Mouse (Mus musculus) cerebellum, adult 2 months (tissue): ENCODE data around the gene Chrm4. TPM values are rescaled to one million over a fixed set of nuclear protein-coding genes. Genes with fewer than 3 reads are reported as not detected.

Experiments
- DNase-seq, 2 experiments: peaks; one replicate each; pipeline ENCODE4 v3.0.0; 2021
- H3K27ac ChIP-seq: fragments of 200-500 bp; 2 replicates; pipeline ENCODE4 v1.5.1; 2012; ENCODE audit warnings: low read length, control low read depth, inconsistent platforms; ENCODE audit not compliant: insufficient read depth
- H3K27me3 ChIP-seq: fragments of 200-500 bp; 2 replicates; pipeline ENCODE4 v1.6.1; 2012; ENCODE audit warnings: inconsistent platforms, mild to moderate bottlenecking, low read length, moderate library complexity; ENCODE audit not compliant: control insufficient read depth, insufficient read depth
- H3K4me1 ChIP-seq: fragments of 200-500 bp; 2 replicates; pipeline ENCODE4 v1.6.1; 2011; ENCODE audit warnings: low read length; ENCODE audit not compliant: control insufficient read depth, insufficient read depth
- H3K4me3 ChIP-seq: fragments of 200-500 bp; replicated peaks from 2 replicates; pipeline ENCODE3; 2011; ENCODE audit warnings: mild to moderate bottlenecking, low read depth, low read length, control low read depth; ENCODE audit not compliant: insufficient read depth
- CTCF ChIP-seq: fragments of 200-500 bp; IDR thresholded peaks from 2 replicates; pipeline ENCODE4 v1.5.1; 2011; ENCODE audit warnings: low read depth, mild to moderate bottlenecking, control low read depth, low read length, moderate library complexity, borderline replicate concordance; ENCODE audit not compliant: insufficient read depth
- POLR2A ChIP-seq: fragments of 200-500 bp; IDR thresholded peaks from 2 replicates; pipeline ENCODE4 v1.6.1; 2011; ENCODE audit warnings: low read length, control low read depth, borderline replicate concordance; ENCODE audit not compliant: insufficient read depth
- WGBS: fragments of 180-500 bp; shearing (Covaris S2); methylation state at CpG from one replicate; pipeline ENCODE4 v1.1.7; 2018; 5-methylcytosine and 5-hydroxymethylcytosine counted together
- polyA plus RNA-seq: library from polyadenylated mRNA; depleted of rRNA; stranded (reverse); fragments of >200 nt; gene quantifications from 2 replicates; pipeline ENCODE4 v1.2.3, GENCODE M21; 2012

The Chrm4 gene
- polyA plus RNA-seq, 1 experiment, result 2.0 TPM

DNA sequence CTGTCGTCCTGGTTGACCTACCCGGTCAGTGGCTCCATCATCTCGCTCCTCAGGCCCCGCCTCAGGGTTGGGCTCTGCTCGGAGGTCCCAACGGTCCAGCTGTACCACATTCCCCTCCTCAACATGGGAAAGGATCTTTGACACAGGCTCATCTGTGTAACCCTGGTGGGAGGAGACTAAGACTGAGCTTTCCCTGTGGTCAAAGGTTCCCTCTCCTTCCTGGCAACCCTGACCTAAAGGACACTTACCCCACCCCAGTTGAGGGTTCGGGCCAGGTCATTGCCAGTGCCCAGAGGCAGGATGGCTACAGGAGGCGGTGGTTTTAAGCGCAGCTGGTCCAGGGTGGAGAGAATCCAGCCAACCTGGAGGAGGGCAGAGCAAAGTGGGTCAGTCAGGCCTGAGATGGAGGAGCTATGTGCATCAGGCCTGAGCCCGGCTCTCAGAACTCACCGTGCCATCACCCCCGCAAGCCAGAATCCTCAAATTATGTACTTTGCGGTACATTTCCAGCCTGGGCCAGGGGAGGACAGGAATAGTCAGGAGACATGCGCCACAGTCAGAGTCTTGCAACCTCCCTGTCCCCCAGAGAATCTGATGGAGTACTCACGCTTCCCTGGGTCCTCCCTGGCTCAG lies 12.4 kb downstream of the Chrm4 start:
- H3K4me1 ChIP-seq, result peaks cover 62% of the 10 kb centered on the region
- no peak for DNase-seq
- 60% methylated on average over 15 of the region's 15 CpGs for WGBS
- H3K27ac ChIP-seq, result no peak overlapping the region
- H3K27me3 ChIP-seq, result no peaks in the 10 kb centered on the region
- H3K4me3 ChIP-seq, result no peak overlapping the region
- no peak for TF ChIP-seq POLR2A
- no peak for TF ChIP-seq CTCF

DNA sequence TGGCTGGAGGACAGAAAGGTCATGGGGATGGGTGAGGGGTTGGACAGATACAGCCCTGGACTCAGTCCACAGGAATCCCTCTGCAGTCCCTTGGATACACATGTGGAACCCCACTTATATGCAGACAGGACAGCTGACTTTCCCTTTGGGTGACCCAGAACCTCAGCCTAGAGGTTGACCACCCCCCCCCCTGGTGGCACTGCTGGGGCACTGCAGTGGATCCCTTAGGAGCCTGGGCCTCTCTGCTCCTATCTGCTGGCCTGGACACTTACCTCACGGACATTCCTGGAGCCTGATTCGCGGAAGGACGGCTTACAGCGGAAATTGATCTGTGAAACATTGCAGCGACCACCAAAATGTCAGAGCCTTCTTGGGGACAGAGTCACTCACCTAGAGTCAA lies 15.3 kb downstream of the Chrm4 start:
- no peak overlapping the region for H3K4me3 ChIP-seq
- no peaks in the 10 kb centered on the region for H3K27me3 ChIP-seq
- TF ChIP-seq CTCF (peak; percentile 43; the same call in 1 of the 2 replicates), POLR2A (no peak)
- H3K27ac ChIP-seq, result no peak overlapping the region
- WGBS, result 80% methylated on average over 6 of the region's 6 CpGs
- DNase-seq, result peak in 1 of 2 experiments; percentile 23
- H3K4me1 ChIP-seq, result peaks cover 61% of the 10 kb centered on the region

DNA sequence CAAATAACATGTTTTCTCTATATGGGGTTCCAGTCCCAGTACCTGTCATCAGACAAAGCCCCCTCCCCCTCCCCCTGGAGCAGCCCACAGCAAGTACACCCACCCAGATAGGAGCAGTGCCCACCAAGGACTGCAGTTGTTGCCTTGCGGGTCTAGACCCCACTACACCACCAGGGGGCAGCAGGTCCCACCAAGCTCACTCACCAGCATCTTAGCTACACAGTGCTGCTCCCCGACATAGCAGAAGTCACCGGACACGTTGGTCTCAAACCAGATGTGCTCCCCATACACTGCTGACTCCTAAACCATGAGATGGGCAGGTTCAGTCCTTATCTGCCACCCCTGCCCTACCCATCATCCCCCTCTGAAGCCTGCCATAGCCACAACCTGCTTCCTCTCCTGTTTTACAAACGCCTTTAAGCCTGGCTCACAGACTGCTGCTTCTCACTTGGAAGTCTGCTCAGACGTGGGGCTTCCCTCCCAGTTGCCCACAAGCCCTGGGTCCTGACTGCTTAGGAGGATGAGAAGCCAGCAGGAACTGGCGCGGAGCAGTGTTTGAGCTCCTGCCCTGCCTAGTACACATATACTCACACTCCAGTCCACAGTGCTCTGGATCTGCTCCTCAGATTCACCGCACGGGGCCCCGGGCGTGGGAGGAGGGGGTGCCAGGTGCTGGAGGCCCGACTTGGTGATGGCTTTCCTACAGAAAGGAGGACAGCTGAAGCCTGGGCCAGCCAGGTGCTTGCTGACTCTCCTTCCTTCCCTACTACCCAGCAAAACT lies 17.3 kb downstream of the Chrm4 start:
- H3K27ac ChIP-seq, result peak overlapping the region; percentile 21
- DNase-seq, result peak; percentile 81 to 88
- no peaks in the 10 kb centered on the region for H3K27me3 ChIP-seq
- peak overlapping the region; percentile 5 for H3K4me3 ChIP-seq
- 8% methylated on average over 13 of the region's 13 CpGs for WGBS
- peaks cover 65% of the 10 kb centered on the region for H3K4me1 ChIP-seq
- TF ChIP-seq CTCF, result peak; percentile 96
- no peak for TF ChIP-seq POLR2A

DNA sequence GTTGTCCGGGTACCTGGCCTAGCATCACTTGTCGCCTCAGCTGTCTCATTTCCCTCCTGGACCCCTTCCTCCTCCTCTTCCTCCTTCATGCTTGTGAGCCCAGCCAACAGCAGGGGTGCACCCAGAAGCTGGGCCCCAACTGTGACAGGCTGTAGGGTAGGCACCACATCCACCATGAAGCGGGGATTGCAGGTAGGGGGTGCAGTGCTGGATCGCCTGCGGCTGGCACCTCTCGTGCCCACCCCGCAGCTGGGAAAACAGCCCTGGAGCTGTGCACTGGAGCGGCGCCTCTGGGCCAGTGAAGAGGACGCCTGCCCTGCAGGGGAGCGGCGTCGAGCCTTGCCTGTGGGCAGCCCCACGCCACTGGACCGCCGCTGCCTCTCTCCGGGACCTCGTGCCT lies 18.4 kb downstream of the Chrm4 start, which contains the start of gene Gm9821:
TSS of gene Gm9821 (plus strand) at position 221 of the 400 bp plus-strand sequence.
- peaks cover 70% of the 10 kb centered on the region for H3K4me1 ChIP-seq
- 54% methylated on average over 18 of the region's 18 CpGs for WGBS
- TF ChIP-seq POLR2A (no peak), CTCF (no peak)
- no peaks in the 10 kb centered on the region for H3K27me3 ChIP-seq
- H3K4me3 ChIP-seq, result no peak within 1 kb of the TSS
- DNase-seq, result no peak
- peak within 1 kb of the TSS; percentile 52 for H3K27ac ChIP-seq

DNA sequence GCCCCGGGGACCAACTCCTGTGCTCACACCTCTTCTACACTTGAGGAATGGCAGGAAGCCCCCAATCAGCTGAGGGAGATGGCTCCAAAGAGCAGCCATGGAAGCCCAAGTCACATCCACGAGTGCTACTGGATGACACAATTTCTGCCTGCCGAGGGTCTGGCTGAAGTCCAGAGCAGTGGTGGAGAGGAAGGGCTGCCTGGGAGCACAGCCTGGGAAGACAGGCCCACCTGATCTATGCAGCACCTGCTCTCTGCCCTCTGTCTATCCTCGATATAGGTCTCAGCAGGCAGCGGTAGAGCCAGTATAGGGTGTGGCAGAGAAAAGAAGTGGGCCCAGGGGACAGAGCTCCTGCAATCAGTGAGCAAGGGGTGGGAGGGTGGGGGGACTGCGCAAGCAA lies 19.8 kb downstream of the Chrm4 start:
- Histone ChIP-seq H3K27ac (peak overlapping the region; percentile 52), H3K27me3 (no peaks in the 10 kb centered on the region), H3K4me3 (no peak overlapping the region), H3K4me1 (peaks cover 71% of the 10 kb centered on the region)
- no peak for TF ChIP-seq CTCF
- no peak for TF ChIP-seq POLR2A
- WGBS, result 14% methylated on average over 6 of the region's 6 CpGs
- DNase-seq, result peak; percentile 64

DNA sequence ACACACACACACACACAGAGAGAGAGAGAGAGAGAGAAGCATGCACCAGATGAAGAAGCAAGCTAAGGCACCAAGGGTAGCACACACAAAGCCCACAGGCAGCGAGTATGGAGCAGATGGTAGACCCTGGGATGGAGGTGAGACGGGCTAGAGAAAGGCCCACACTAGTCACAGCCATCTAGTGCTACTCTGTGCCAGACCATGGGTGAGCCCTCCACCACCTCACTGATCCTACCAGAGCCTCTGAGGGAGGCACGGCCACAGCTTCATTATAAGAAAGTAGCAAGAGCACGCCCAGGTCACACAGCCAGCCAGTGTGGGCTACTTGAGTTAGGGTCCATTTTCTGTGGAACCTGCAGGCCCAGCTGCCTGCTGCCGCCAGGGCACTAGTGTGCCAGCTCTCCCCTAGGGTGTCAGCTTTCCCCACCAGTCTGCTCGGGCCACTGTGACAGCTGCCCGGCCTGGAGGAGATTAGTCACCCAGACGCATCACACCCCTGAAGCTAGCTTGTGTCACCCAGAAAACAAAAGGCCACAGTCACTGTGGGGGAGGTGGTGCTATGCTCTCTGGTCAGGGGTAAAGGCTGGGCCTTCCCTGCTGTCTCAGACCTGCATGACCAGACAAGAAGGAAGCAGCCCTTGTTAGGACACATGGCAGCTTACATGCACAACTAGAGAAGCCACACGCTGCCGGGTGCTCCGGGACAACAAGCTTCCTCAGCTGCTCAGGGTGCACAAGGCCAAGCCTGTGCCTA lies 20.5 kb downstream of the Chrm4 start:
- DNase-seq, result peak; percentile 68 to 76
- Histone ChIP-seq H3K27me3 (no peaks in the 10 kb centered on the region), H3K27ac (peak overlapping the region; percentile 98), H3K4me3 (peak overlapping the region; percentile 25), H3K4me1 (peaks cover 75% of the 10 kb centered on the region)
- 9% methylated on average over 11 of the region's 11 CpGs for WGBS
- no peak for TF ChIP-seq POLR2A
- TF ChIP-seq CTCF, result no peak

DNA sequence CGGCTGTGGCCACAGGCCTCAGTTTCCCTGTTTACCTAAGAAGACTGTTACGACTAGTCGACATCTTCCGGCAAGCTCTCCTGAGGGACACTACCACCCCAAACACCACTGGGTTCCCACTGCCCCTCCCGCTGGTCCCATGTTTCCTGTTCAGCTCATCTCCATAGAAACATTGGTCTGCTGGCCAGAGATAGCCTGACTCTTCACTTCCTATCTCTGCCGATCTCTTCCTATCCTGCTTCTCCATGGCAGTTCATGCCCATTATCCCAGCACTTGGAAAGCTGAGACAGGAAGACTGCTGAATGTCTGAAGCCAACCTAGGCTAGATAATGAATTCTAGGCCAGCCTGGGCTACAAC lies 21.1 kb downstream of the Chrm4 start:
- Histone ChIP-seq H3K4me3 (peak overlapping the region; percentile 11), H3K27me3 (no peaks in the 10 kb centered on the region), H3K4me1 (peaks cover 77% of the 10 kb centered on the region), H3K27ac (peak overlapping the region; percentile 98)
- TF ChIP-seq POLR2A (no peak), CTCF (no peak)
- DNase-seq, result no peak
- WGBS, result 48% methylated on average over 6 of the region's 6 CpGs
